Mouse (Mus musculus): ENCODE measurements around the gene Synj2bp. TPM values are rescaled to one million over a fixed set of nuclear protein-coding genes. Genes with fewer than 3 reads are reported as not detected.
A peak's percentile ranks its signal among the peaks of the same experiment; 100 is the strongest.
"Not testable (repeated sequence)": the region's sequence is repeated elsewhere in the genome, so short reads cannot be mapped to it uniquely, and the experiment has no call there.

The Synj2bp gene
- 18.8 and 22.5 TPM in 2 replicates for polyA plus RNA-seq (2016; fragmentation: Nextera tagmentation; extraction: Ambion mirVana)

DNA sequence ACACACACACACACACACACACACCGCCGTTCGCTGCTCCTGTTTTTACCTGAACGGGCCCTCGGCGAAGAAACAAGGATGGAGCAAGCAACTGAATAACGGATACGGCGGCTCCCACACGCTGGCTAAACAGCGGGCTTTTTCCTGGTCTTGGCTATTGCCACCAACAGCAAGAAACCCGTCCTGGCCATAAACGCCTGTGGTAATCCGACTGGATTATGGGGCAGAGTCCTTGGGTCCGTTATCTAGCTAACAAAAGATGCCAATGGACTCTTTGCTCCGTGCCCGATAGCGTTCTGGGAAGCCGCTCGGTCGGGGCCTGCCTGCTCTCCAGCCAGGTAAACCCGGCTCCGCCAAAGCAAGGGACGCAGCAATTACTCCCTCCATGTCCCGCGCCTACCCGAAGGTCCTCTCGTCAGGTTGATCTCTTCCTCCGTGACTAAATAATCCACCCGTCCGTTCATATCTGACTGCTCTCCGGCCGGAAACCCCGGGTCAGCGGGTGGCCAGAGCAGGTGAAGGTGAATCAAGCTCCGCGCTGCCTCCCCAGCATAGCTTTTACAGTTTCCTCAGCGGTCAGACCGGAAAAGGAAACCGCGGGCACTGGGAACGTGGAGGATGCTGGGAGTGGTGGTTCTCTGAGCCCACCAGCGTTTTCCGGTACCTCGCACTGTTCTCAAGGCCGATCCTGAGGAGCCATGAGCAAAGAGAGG, at the start of gene Synj2bp, which contains the start of gene Gm20498:
Gene Synj2bp, minus strand, starts transcription at position 596 of the 713 bp plus-strand sequence.
Gene Gm20498, minus strand, starts transcription at position 590 of the 713 bp plus-strand sequence.
- Histone ChIP-seq H3K27ac (peak within 1 kb of the TSS; percentile 77), H3K4me3 (peak within 1 kb of the TSS; percentile 69), H3K27me3 (replicated peaks) (no peaks in the 10 kb centered on the region; the same call in 1 of the 2 replicates), H3K9ac (peak within 1 kb of the TSS; percentile 81), H3K9me3 (replicated peaks) (no peaks in the 10 kb centered on the region), H3K4me1 (peaks cover 28% of the 10 kb centered on the region), H3K36me3 (no peaks in the 10 kb centered on the region), H3K4me2 (peak within 1 kb of the TSS; percentile 76)
- under 1% methylated on average over 46 of the region's 46 CpGs for WGBS (ENCODE audit: insufficient replicate concordance)
- ATAC-seq, result peak; percentile 91

- Histone ChIP-seq H3K4me1 (peaks cover 10% of the 10 kb centered on the region), H3K36me3 (peaks cover 27% of the 10 kb centered on the region), H3K4me3 (no peak within 1 kb of the TSS), H3K4me2 (peak within 1 kb of the TSS; percentile 10; the same call in 1 of the 2 replicates), H3K27ac (no peak within 1 kb of the TSS), H3K27me3 (replicated peaks) (no peaks in the 10 kb centered on the region), H3K9me3 (replicated peaks) (no peaks in the 10 kb centered on the region), H3K9ac (no peak within 1 kb of the TSS)
- 71% methylated on average over 1 of the region's 1 CpGs for WGBS (ENCODE audit: insufficient replicate concordance)
- ATAC-seq, result no peak
Observed at GRCm38 (mm10) chr12:81568374-81568773, 35.7 kb upstream of the Synj2bp start, which contains the start of gene Adam21. TSS of gene Adam21 (minus strand) at chr12:81568474.

GRCm38 (mm10) chr12:81567931-81568330, 35.2 kb upstream of the Synj2bp start:
- no peaks in the 10 kb centered on the region for H3K9me3 ChIP-seq (replicated peaks)
- peaks cover 24% of the 10 kb centered on the region for H3K36me3 ChIP-seq
- H3K4me3 ChIP-seq, result no peak overlapping the region
- peaks cover 10% of the 10 kb centered on the region for H3K4me1 ChIP-seq
- no peak overlapping the region for H3K27ac ChIP-seq
- peak overlapping the region; percentile 10; the same call in 1 of the 2 replicates for H3K4me2 ChIP-seq
- no peaks in the 10 kb centered on the region for H3K27me3 ChIP-seq (replicated peaks)
- 36% methylated on average over 5 of the region's 5 CpGs for WGBS (ENCODE audit: insufficient replicate concordance)
- no peak overlapping the region for H3K9ac ChIP-seq
- ATAC-seq, result 0 out of 2 replicates have a peak, but pooled peaks have one; percentile 44

DNA sequence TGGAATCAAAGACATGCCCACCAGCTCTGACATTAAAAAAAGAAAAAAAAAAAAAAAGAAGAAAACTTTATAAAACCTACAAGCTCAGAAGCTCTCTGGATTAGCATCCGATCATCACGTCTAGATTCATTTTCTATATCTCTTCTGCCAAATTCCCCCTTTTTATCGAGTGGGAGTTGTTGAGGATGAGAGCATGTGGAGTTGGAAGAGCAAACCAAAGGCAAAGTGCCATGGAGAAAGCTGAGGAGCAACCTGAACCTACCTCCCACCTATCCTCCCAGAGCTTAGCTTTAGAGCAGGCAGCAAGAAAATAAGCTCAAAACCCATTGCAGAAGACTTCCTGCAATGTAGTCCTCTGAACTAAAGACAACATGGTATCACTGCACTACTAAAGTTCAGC, 31.5 kb upstream of the Synj2bp start:
- no peak overlapping the region for H3K4me3 ChIP-seq
- H3K36me3 ChIP-seq, result no peaks in the 10 kb centered on the region
- ATAC-seq, result no peak
- H3K9me3 ChIP-seq (replicated peaks), result no peaks in the 10 kb centered on the region
- no peak overlapping the region for H3K4me2 ChIP-seq
- H3K9ac ChIP-seq, result no peak overlapping the region
- WGBS (ENCODE audit: insufficient replicate concordance), result 88% methylated on average over 3 of the region's 3 CpGs
- no peak overlapping the region for H3K27ac ChIP-seq
- H3K4me1 ChIP-seq, result peaks cover 10% of the 10 kb centered on the region
- no peaks in the 10 kb centered on the region for H3K27me3 ChIP-seq (replicated peaks)

DNA sequence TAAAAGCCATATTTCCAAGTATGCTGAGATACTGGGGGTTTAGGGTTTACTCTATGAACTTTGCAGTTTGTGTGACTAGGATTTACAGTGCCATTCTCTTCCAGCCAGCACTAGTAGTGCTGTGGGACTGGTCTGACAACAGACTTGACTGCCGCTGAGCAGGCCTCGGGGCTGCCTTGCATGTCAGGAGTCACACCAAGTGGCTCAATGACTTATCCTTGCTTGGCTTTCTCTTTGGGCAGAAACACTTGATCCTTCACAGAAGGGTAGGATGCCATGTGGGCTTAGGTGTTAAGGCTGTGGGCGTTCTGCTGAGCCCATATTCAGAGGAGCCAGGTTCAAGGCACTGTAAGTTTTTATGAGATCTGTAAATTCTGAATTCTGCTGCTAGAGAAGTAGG, 16.6 kb upstream of the Synj2bp start:
- Histone ChIP-seq H3K4me2 (no peak overlapping the region), H3K9me3 (replicated peaks) (no peaks in the 10 kb centered on the region), H3K27me3 (replicated peaks) (no peaks in the 10 kb centered on the region), H3K27ac (no peak overlapping the region), H3K9ac (no peak overlapping the region), H3K4me1 (no peaks in the 10 kb centered on the region), H3K4me3 (no peak overlapping the region), H3K36me3 (no peaks in the 10 kb centered on the region)
- 76% methylated on average over 3 of the region's 3 CpGs for WGBS (ENCODE audit: insufficient replicate concordance)
- ATAC-seq, result no peak

DNA sequence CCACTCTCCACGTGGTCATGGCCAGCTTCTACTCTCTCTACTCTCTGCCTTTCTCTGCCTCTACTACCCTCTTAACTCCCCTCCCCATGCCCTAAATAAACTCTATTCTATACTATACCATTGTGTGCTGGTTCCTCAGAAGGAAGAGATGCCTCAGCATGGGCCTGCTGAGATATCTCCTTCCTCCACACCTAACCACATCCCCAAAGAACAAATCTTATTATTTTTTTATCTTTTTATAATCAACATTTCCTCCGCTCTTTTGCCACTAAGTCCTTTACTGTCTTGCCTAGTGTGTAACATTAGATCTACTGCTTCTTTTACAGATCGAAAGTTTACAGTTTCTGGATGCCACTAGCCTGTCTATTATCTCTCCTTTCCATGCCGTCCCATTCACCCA, 14.5 kb upstream of the Synj2bp start:
- Histone ChIP-seq H3K36me3 (no peaks in the 10 kb centered on the region), H3K27ac (no peak overlapping the region), H3K4me3 (no peak overlapping the region), H3K4me2 (no peak overlapping the region), H3K9ac (no peak overlapping the region), H3K27me3 (replicated peaks) (no peaks in the 10 kb centered on the region), H3K9me3 (replicated peaks) (no peaks in the 10 kb centered on the region), H3K4me1 (no peaks in the 10 kb centered on the region)
- 30% methylated on average over 4 of the region's 4 CpGs for WGBS (ENCODE audit: insufficient replicate concordance)
- no peak for ATAC-seq

- H3K36me3 ChIP-seq, result no peaks in the 10 kb centered on the region
- H3K4me1 ChIP-seq, result peaks cover 28% of the 10 kb centered on the region
- H3K4me3 ChIP-seq, result peak overlapping the region; percentile 69
- H3K9me3 ChIP-seq (replicated peaks), result no peaks in the 10 kb centered on the region
- H3K27ac ChIP-seq, result peak overlapping the region; percentile 77
- peak overlapping the region; percentile 81 for H3K9ac ChIP-seq
- H3K4me2 ChIP-seq, result peak overlapping the region; percentile 76
- no peaks in the 10 kb centered on the region; the same call in 1 of the 2 replicates for H3K27me3 ChIP-seq (replicated peaks)
- ATAC-seq, result peak; percentile 6; the same call in 1 of the 2 replicates
- WGBS (ENCODE audit: insufficient replicate concordance), result 39% methylated on average over 4 of the region's 4 CpGs
Observed at GRCm38 (mm10) chr12:81533029-81533419, 313 bp upstream of the Synj2bp start.

DNA sequence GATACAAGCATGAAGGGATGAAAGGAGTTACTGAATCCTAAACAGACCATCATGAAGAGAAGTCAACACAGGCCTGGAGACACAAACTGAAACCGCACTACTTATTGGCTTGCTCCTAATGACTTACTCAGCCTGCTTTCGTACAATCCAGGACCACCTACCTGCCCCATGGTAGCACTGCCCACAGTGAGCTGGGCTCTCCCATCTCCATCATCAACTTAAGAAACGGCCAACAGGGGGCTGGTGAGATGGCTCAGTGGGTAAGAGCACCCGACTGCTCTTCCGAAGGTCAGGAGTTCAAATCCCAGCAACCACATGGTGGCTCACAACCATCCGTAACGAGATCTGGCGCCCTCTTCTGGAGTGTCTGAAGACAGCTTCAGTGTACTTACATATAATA, 2.1 kb downstream of the Synj2bp start:
- 60% methylated on average over 7 of the region's 8 CpGs for WGBS (ENCODE audit: insufficient replicate concordance)
- not testable (repeated sequence) for H3K27me3 ChIP-seq (replicated peaks); H3K9me3 ChIP-seq (replicated peaks); H3K4me3 ChIP-seq; H3K9ac ChIP-seq; H3K27ac ChIP-seq; ATAC-seq; H3K4me2 ChIP-seq; H3K36me3 ChIP-seq
- peaks cover 28% of the 10 kb centered on the region for H3K4me1 ChIP-seq

DNA sequence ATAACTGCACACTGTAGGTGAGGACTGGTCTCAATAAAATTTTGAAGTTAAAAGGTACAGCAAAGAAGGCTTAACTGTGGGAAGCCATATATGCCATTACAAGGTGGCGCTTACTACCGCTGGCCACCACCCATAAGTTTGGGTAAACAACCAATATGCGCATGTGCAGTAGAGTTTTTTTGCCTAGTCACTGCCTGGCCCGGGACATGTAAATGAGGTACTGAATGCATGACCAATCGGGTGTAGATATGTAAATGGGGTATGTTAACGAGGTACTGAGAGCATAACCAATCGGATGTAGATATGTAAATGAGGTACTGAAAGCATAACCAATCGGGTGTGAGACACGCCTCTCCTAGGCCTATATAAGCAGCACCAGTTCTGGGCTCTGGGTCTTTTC, 35.8 kb downstream of the Synj2bp start:
- H3K4me1 ChIP-seq; ATAC-seq; H3K4me3 ChIP-seq; H3K27me3 ChIP-seq (replicated peaks); H3K4me2 ChIP-seq; H3K27ac ChIP-seq; H3K9me3 ChIP-seq (replicated peaks); H3K9ac ChIP-seq: not testable (repeated sequence)
- H3K36me3 ChIP-seq, result peaks cover 19% of the 10 kb centered on the region
- WGBS (ENCODE audit: insufficient replicate concordance), result 88% methylated on average over 9 of the region's 9 CpGs

DNA sequence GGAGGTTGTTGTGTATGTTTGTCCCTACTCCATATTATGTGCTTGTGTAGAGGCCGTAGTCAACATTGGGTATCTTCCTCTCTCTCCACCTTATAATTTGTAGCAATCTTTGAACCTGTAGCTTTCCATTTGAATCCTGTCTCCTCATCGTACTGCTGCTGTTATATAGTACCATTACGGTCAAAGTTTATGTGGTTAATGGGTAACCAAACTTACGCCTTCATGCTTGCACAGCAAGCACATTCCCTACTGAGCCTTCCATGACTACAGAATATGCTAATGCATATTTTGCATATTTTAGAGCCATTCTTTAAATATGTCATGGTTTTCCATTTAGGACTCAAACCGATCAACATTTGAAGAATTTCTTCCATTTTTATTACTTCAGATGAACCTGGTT, 42.2 kb downstream of the Synj2bp start:
- Histone ChIP-seq H3K27me3 (replicated peaks) (no peaks in the 10 kb centered on the region), H3K9me3 (replicated peaks) (no peaks in the 10 kb centered on the region), H3K4me3 (no peak overlapping the region), H3K9ac (no peak overlapping the region), H3K4me1 (peaks cover 1% of the 10 kb centered on the region; the same call in 1 of the 2 replicates), H3K36me3 (0 out of 2 replicates have a peak, but pooled peaks cover 4% of the 10 kb centered on the region), H3K27ac (no peak overlapping the region), H3K4me2 (no peak overlapping the region)
- WGBS (ENCODE audit: insufficient replicate concordance), result 80% methylated on average over 5 of the region's 5 CpGs
- no peak for ATAC-seq

DNA sequence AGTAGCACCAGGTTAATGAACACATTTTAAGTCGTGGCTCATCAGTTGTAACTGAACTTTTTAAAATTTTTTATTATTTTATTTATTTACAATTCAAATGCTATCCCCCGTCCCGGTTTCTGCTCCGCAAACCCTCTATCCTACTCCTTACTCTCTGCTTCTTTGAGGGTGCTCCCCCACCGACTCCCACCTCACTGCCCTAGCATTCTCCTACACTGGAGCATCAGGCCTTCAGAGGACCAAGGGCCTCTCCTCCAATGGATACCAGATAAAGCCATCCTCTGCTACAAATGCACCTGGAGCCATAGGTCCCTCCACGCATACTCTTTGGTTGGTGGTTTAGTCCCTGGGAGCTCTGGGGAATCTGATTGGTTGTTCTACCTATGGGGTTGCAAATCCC, 47.4 kb downstream of the Synj2bp start:
- ATAC-seq, result no peak
- Histone ChIP-seq H3K36me3 (no peaks in the 10 kb centered on the region), H3K4me1 (peaks cover 16% of the 10 kb centered on the region; the same call in 1 of the 2 replicates), H3K9ac (no peak overlapping the region), H3K27me3 (replicated peaks) (no peaks in the 10 kb centered on the region), H3K9me3 (replicated peaks) (no peaks in the 10 kb centered on the region), H3K27ac (peak overlapping the region; percentile 96), H3K4me2 (peak overlapping the region; percentile 79), H3K4me3 (peak overlapping the region; percentile 73)
- 36% methylated on average over 6 of the region's 6 CpGs for WGBS (ENCODE audit: insufficient replicate concordance)

GRCm38 (mm10) chr12:81484727-81485191, 48.0 kb downstream of the Synj2bp start, which contains the start of gene Cox16:
TSS of gene Cox16 (minus strand) at chr12:81485127.
- Histone ChIP-seq H3K9me3 (replicated peaks) (no peaks in the 10 kb centered on the region), H3K27me3 (replicated peaks) (no peaks in the 10 kb centered on the region), H3K27ac (peak within 1 kb of the TSS; percentile 96), H3K4me3 (peak within 1 kb of the TSS; percentile 73), H3K4me1 (peaks cover 16% of the 10 kb centered on the region; the same call in 1 of the 2 replicates), H3K4me2 (peak within 1 kb of the TSS; percentile 79), H3K36me3 (no peaks in the 10 kb centered on the region), H3K9ac (peak within 1 kb of the TSS; percentile 72)
- under 1% methylated on average over 31 of the region's 31 CpGs for WGBS (ENCODE audit: insufficient replicate concordance)
- peak; percentile 96 for ATAC-seq
